Mouse (Mus musculus) intestine, postnatal 0 days (tissue): ENCODE measurements at regions not wholly inside any gene's neighbourhood (a gene's known extent, or its start where the extent isn't known, plus 50 kb on each side); places are given as distances from the start of the nearest gene placed in this dataset.

Experiments used
- ATAC-seq: fragments of 200-750 bp; cut with Nextera tagmentation; 2 replicates; pipeline ENCODE4 v1.8.0; 2017; ENCODE audit warnings: mild to moderate bottlenecking, moderate TSS enrichment, moderate library complexity
- H3K27ac ChIP-seq: fragments of 300-500 bp; sonication (generic); 2 replicates; pipeline ENCODE4 v1.5.1; 2014; ENCODE audit warnings: mild to moderate bottlenecking, low read depth, low read length, moderate library complexity
- H3K27me3 ChIP-seq: fragments of 300-500 bp; sonication (generic); replicated peaks from 2 replicates; pipeline ENCODE4 v1.6.1; 2014; ENCODE audit warnings: low read length, mixed read lengths; ENCODE audit not compliant: control insufficient read depth, insufficient read depth
- H3K36me3 ChIP-seq: fragments of 300-500 bp; sonication (generic); 2 replicates; pipeline ENCODE4 v1.6.1; 2014; ENCODE audit warnings: mild to moderate bottlenecking, moderate library complexity; ENCODE audit not compliant: control insufficient read depth, insufficient read depth
- H3K4me1 ChIP-seq: fragments of 300-500 bp; sonication (generic); replicated peaks from 2 replicates; pipeline ENCODE4 v1.6.1; 2014; ENCODE audit warnings: antibody characterized with exemption, low read length, mixed read lengths; ENCODE audit not compliant: control insufficient read depth, insufficient read depth
- H3K4me2 ChIP-seq: fragments of 300-500 bp; sonication (generic); replicated peaks from 2 replicates; pipeline ENCODE4 v1.6.1; 2014; ENCODE audit warnings: low read depth, mild to moderate bottlenecking, moderate library complexity
- H3K4me3 ChIP-seq: fragments of 300-500 bp; sonication (generic); 2 replicates; pipeline ENCODE4 v1.5.1; 2014; ENCODE audit warnings: low read depth, low read length
- H3K9ac ChIP-seq: fragments of 300-500 bp; sonication (generic); 2 replicates; pipeline ENCODE4 v1.6.1; 2014; ENCODE audit warnings: mild to moderate bottlenecking, low read depth, low read length
- H3K9me3 ChIP-seq: fragments of 300-500 bp; sonication (generic); 2 replicates; pipeline ENCODE4 v1.6.1; 2016; ENCODE audit warnings: mixed run types; ENCODE audit not compliant: control insufficient read depth
- CTCF ChIP-seq: sonication (generic); IDR thresholded peaks from 2 replicates; pipeline ENCODE4 v1.5.1; 2016; ENCODE audit warnings: low read depth, mild to moderate bottlenecking, control low read depth, antibody characterized with exemption, moderate library complexity
- WGBS: fragments of 180-500 bp; shearing (Covaris S2); extraction: QIAGEN DNeasy Blood & Tissue Kit; methylation state at CpG from one replicate; pipeline ENCODE4 v1.1.7; 2014; 5-methylcytosine and 5-hydroxymethylcytosine counted together

- 97% methylated on average over 1 of the region's 1 CpGs for WGBS
- H3K27ac ChIP-seq = no peak overlapping the region
Measured at GRCm38 (mm10) chr5:46073744-46074143, 216.3 kb upstream of the Lcorl start.

GRCm38 (mm10) chr5:46073136-46073535, 215.7 kb upstream of the Lcorl start:
- TF ChIP-seq CTCF = no peak
- no peak for ATAC-seq
- H3K36me3 ChIP-seq = no peaks in the 10 kb centered on the region
- no peak overlapping the region for H3K4me2 ChIP-seq
- no peak overlapping the region for H3K27ac ChIP-seq
- WGBS = 82% methylated on average over 4 of the region's 4 CpGs
- H3K4me3 ChIP-seq = no peak overlapping the region
- no peaks in the 10 kb centered on the region for H3K9me3 ChIP-seq
- no peaks in the 10 kb centered on the region for H3K4me1 ChIP-seq
- no peak overlapping the region for H3K9ac ChIP-seq
- H3K27me3 ChIP-seq = no peaks in the 10 kb centered on the region

More at GRCm38 (mm10) chr5:46073744-46074143, 216.3 kb upstream of the Lcorl start:
- no peak for TF ChIP-seq CTCF
- Histone ChIP-seq H3K27me3 (no peaks in the 10 kb centered on the region), H3K9ac (no peak overlapping the region), H3K9me3 (no peaks in the 10 kb centered on the region), H3K4me3 (no peak overlapping the region), H3K4me1 (no peaks in the 10 kb centered on the region), H3K4me2 (no peak overlapping the region), H3K36me3 (no peaks in the 10 kb centered on the region)
- ATAC-seq = no peak

GRCm38 (mm10) chr5:46059910-46060309, 202.5 kb upstream of the Lcorl start:
- TF ChIP-seq CTCF = no peak
- Histone ChIP-seq H3K4me3 (no peak overlapping the region), H3K4me1 (no peaks in the 10 kb centered on the region), H3K27me3 (no peaks in the 10 kb centered on the region), H3K36me3 (no peaks in the 10 kb centered on the region), H3K27ac (no peak overlapping the region), H3K9me3 (no peaks in the 10 kb centered on the region), H3K4me2 (no peak overlapping the region), H3K9ac (no peak overlapping the region)
- 80% methylated on average over 3 of the region's 3 CpGs for WGBS
- no peak for ATAC-seq

GRCm38 (mm10) chr5:46054850-46055249, 197.4 kb upstream of the Lcorl start:
- no peak overlapping the region for H3K27ac ChIP-seq
- H3K27me3 ChIP-seq = no peaks in the 10 kb centered on the region
- no peak for ATAC-seq
- TF ChIP-seq CTCF = no peak
- no peaks in the 10 kb centered on the region for H3K9me3 ChIP-seq
- H3K4me3 ChIP-seq = no peak overlapping the region
- H3K36me3 ChIP-seq = no peaks in the 10 kb centered on the region
- 94% methylated on average over 2 of the region's 2 CpGs for WGBS
- no peak overlapping the region for H3K9ac ChIP-seq
- no peak overlapping the region for H3K4me2 ChIP-seq
- H3K4me1 ChIP-seq = no peaks in the 10 kb centered on the region

GRCm38 (mm10) chr5:46042684-46043348, 185.4 kb upstream of the Lcorl start:
- no peak for ATAC-seq
- TF ChIP-seq CTCF = no peak
- WGBS = 63% methylated on average over 6 of the region's 6 CpGs

GRCm38 (mm10) chr5:46033008-46033676, 175.7 kb upstream of the Lcorl start:
- TF ChIP-seq CTCF = no peak
- peak overlapping the region; percentile 60; the same call in 1 of the 2 replicates for H3K27ac ChIP-seq
- H3K36me3 ChIP-seq = no peaks in the 10 kb centered on the region
- H3K9me3 ChIP-seq = no peaks in the 10 kb centered on the region
- no peak overlapping the region for H3K9ac ChIP-seq
- WGBS = 29% methylated on average over 8 of the region's 8 CpGs
- H3K27me3 ChIP-seq = no peaks in the 10 kb centered on the region
- ATAC-seq = peak; percentile 81
- H3K4me2 ChIP-seq = peak overlapping the region; percentile 18; the same call in 1 of the 2 replicates
- H3K4me3 ChIP-seq = no peak overlapping the region
- H3K4me1 ChIP-seq = no peaks in the 10 kb centered on the region

More at GRCm38 (mm10) chr5:46042684-46043348, 185.4 kb upstream of the Lcorl start:
- Histone ChIP-seq H3K4me1 (no peaks in the 10 kb centered on the region), H3K9me3 (no peaks in the 10 kb centered on the region), H3K36me3 (no peaks in the 10 kb centered on the region), H3K27ac (no peak overlapping the region), H3K4me2 (no peak overlapping the region), H3K4me3 (no peak overlapping the region), H3K9ac (no peak overlapping the region), H3K27me3 (no peaks in the 10 kb centered on the region)
